Mouse (Mus musculus): Measurements from ENCODE around the gene Rbm24.

GRCm38 (mm10) chr13:46429866-46430265 lies 11.6 kb downstream of the Rbm24 start:
- TF ChIP-seq EP300 (IDR thresholded peaks at IDR 0.05; ENCODE audit: low read depth) (no peak), CTCF (IDR thresholded peaks at IDR 0.05; ENCODE audit: low read depth) (no peak)

Measured in liver, postnatal 0 days (tissue).